Mouse (Mus musculus) lung, embryonic 14.5 days (tissue): ENCODE results near the gene Clasp2. TPM values are rescaled to one million over a fixed set of nuclear protein-coding genes. Genes with fewer than 3 reads are reported as not detected.

Source experiments
- ATAC-seq: fragments of 200-750 bp; cut with Nextera tagmentation; 2 replicates; pipeline ENCODE4 v1.8.0; 2017; ENCODE audit warnings: mild to moderate bottlenecking, moderate TSS enrichment, moderate library complexity; ENCODE audit not compliant: insufficient read depth
- DNase-seq: peaks from one replicate; pipeline ENCODE4 v3.0.0-alpha.2; 2015
- H3K27ac ChIP-seq: fragments of 300-500 bp; sonication (generic); 2 replicates; pipeline ENCODE4 v1.5.1; 2014; ENCODE audit warnings: low read depth, mild to moderate bottlenecking, moderate library complexity
- H3K27me3 ChIP-seq: fragments of 300-500 bp; sonication (generic); 2 replicates; pipeline ENCODE4 v1.6.1; 2014; ENCODE audit warnings: low read length, control low read depth; ENCODE audit not compliant: insufficient read depth
- H3K36me3 ChIP-seq: fragments of 300-500 bp; sonication (generic); 2 replicates; pipeline ENCODE4 v1.6.1; 2014; ENCODE audit warnings: control low read depth; ENCODE audit not compliant: insufficient read depth
- H3K4me1 ChIP-seq: fragments of 300-500 bp; sonication (generic); 2 replicates; pipeline ENCODE4 v1.6.1; 2014; ENCODE audit warnings: antibody characterized with exemption, control low read depth; ENCODE audit not compliant: insufficient read depth
- H3K4me2 ChIP-seq: fragments of 300-500 bp; sonication (generic); 2 replicates; pipeline ENCODE4 v1.6.1; 2014; ENCODE audit warnings: mild to moderate bottlenecking
- H3K4me3 ChIP-seq: fragments of 300-500 bp; sonication (generic); 2 replicates; pipeline ENCODE4 v1.5.1; 2014; ENCODE audit warnings: low read depth, low read length
- H3K9ac ChIP-seq: fragments of 300-500 bp; sonication (generic); 2 replicates; pipeline ENCODE4 v1.6.1; 2014
- H3K9me3 ChIP-seq: fragments of 300-500 bp; sonication (generic); 2 replicates; pipeline ENCODE4 v1.6.1; 2016; ENCODE audit warnings: low read depth, low read length, control low read depth
- CTCF ChIP-seq: IDR thresholded peaks from 2 replicates; pipeline ENCODE4 v1.5.1; 2016; ENCODE audit warnings: antibody characterized with exemption, low read depth
- WGBS: fragments of 180-500 bp; shearing (Covaris S2); extraction: QIAGEN DNeasy Blood & Tissue Kit; methylation state at CpG from one replicate; pipeline ENCODE4 v1.1.7; 2014; 5-methylcytosine and 5-hydroxymethylcytosine counted together
- polyA plus RNA-seq: library from polyadenylated mRNA; unstranded; fragments of >200 nt; fragmentation: Nextera tagmentation; extraction: Ambion mirVana; gene quantifications from 2 replicates; pipeline ENCODE4 v1.2.1, GENCODE M21; 2014

Gene Clasp2
- polyA plus RNA-seq, 1 experiment from 2014 or later, result 34.2 TPM

- no peak for ATAC-seq
- peaks cover 15% of the 10 kb centered on the region; the same call in 1 of the 2 replicates for H3K36me3 ChIP-seq
- no peak overlapping the region for H3K27ac ChIP-seq
- no peaks in the 10 kb centered on the region for H3K9me3 ChIP-seq
- no peak overlapping the region for H3K4me3 ChIP-seq
- H3K27me3 ChIP-seq, result no peaks in the 10 kb centered on the region
- no peak overlapping the region for H3K9ac ChIP-seq
- H3K4me2 ChIP-seq, result no peak overlapping the region
- no peak for TF ChIP-seq CTCF
- no peaks in the 10 kb centered on the region for H3K4me1 ChIP-seq
- WGBS, result 89% methylated on average over 4 of the region's 4 CpGs
- no peak for DNase-seq
These were observed 102.8 kb downstream of the Clasp2 start for GRCm38 (mm10) chr9:113844029-113844428.

DNA sequence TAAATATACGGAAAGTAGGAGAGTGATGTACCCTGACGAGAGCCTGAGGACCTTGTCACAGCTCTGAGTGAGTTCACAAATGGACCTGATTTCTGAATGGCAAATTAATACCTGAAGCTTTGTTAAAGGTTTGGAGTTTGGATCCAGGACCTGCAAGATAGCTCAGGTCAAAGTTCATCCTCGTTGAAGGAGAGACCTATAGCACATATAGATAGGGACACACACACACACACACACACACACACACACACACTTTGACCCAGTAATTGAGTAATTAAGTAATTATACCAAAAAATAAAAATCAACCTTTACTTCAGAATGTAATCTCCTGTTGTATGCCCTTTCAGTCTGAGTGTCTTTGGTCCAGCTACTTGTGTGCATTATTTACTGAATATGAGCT, 114.2 kb downstream of the Clasp2 start:
- Histone ChIP-seq H3K27me3 (no peaks in the 10 kb centered on the region), H3K9me3 (no peaks in the 10 kb centered on the region), H3K27ac (no peak overlapping the region), H3K9ac (no peak overlapping the region), H3K4me3 (no peak overlapping the region), H3K4me1 (no peaks in the 10 kb centered on the region), H3K4me2 (no peak overlapping the region), H3K36me3 (peaks cover 32% of the 10 kb centered on the region)
- TF ChIP-seq CTCF, result no peak
- DNase-seq (no peak), ATAC-seq (no peak)
- 78% methylated on average over 3 of the region's 3 CpGs for WGBS

DNA sequence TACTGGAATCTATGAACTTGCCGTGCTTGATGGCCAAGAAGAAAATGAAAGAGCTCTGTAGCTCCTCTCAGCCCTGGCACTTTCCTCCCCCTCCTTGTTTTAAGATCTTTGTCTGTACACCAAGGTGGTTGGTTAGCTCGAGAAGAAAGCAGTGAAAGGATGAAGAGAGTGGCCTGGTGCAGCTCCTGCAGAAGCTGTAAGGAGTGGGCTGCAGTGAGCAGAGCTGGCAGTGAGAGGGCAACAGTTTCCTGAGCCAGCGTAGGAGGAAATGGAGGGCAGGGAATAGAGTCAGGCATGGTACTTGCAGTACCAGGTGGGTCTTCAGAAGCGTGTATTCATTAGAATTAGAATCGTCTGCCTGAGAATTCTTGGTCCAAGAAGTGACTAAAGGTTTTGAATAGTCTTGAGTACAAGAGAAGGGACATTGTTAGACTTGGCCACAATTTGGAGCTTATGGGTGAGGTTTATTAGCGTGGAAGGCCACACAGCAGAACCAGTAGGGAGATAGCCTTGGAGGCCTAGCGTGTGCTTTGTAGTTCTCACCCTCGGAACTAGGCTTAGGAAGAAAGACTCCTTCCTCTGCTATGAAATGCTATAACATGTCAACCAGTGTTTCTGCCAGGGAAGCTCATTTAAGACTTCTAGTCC, 116.1 kb downstream of the Clasp2 start:
- H3K4me3 ChIP-seq, result no peak overlapping the region
- DNase-seq, result no peak
- H3K4me1 ChIP-seq, result no peaks in the 10 kb centered on the region
- H3K4me2 ChIP-seq, result no peak overlapping the region
- H3K9me3 ChIP-seq, result no peaks in the 10 kb centered on the region
- no peak for TF ChIP-seq CTCF
- peaks cover 22% of the 10 kb centered on the region for H3K36me3 ChIP-seq
- no peak overlapping the region for H3K9ac ChIP-seq
- no peak overlapping the region for H3K27ac ChIP-seq
- 80% methylated on average over 8 of the region's 8 CpGs for WGBS
- no peaks in the 10 kb centered on the region for H3K27me3 ChIP-seq
- no peak for ATAC-seq

- Histone ChIP-seq H3K4me1 (no peaks in the 10 kb centered on the region), H3K27ac (no peak overlapping the region), H3K36me3 (peaks cover 16% of the 10 kb centered on the region), H3K9me3 (no peaks in the 10 kb centered on the region), H3K27me3 (no peaks in the 10 kb centered on the region), H3K9ac (no peak overlapping the region), H3K4me3 (no peak overlapping the region), H3K4me2 (no peak overlapping the region)
- no peak for DNase-seq
- WGBS, result 76% methylated on average over 5 of the region's 5 CpGs
- TF ChIP-seq CTCF, result no peak
- ATAC-seq, result no peak
These were observed 116.7 kb downstream of the Clasp2 start for GRCm38 (mm10) chr9:113857929-113858440.

DNA sequence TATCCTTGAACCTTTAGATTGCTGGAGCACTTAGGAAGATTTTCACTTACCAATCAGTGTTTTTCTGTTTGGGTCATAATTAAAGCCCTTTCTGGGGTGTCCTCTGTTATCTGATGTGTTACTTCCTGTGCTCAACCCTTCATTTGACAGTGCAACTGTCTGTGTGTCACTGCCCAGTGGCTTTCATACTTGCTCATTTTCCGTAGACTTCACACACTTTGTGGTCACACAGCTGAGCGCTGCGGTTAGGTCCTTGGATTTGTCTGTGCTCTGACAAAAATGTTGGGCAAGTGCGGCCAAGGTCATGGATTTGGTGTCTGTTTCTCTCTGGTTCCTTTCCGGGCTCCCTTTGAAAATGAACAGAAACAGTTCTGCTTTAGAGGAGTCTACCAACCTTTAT, 118.1 kb downstream of the Clasp2 start:
- DNase-seq (peak; percentile 2), ATAC-seq (no peak)
- Histone ChIP-seq H3K4me2 (no peak overlapping the region), H3K9ac (no peak overlapping the region), H3K36me3 (peaks cover 9% of the 10 kb centered on the region), H3K4me1 (no peaks in the 10 kb centered on the region), H3K27me3 (no peaks in the 10 kb centered on the region), H3K27ac (no peak overlapping the region), H3K4me3 (no peak overlapping the region), H3K9me3 (no peaks in the 10 kb centered on the region)
- TF ChIP-seq CTCF, result no peak
- 70% methylated on average over 5 of the region's 5 CpGs for WGBS

- peaks cover 10% of the 10 kb centered on the region; the same call in 1 of the 2 replicates for H3K36me3 ChIP-seq
- no peak overlapping the region for H3K9ac ChIP-seq
- no peaks in the 10 kb centered on the region for H3K4me1 ChIP-seq
- WGBS, result 86% methylated on average over 5 of the region's 5 CpGs
- H3K4me2 ChIP-seq, result no peak overlapping the region
- DNase-seq (no peak), ATAC-seq (no peak)
- H3K9me3 ChIP-seq, result no peaks in the 10 kb centered on the region
- H3K27ac ChIP-seq, result no peak overlapping the region
- H3K4me3 ChIP-seq, result no peak overlapping the region
- no peaks in the 10 kb centered on the region for H3K27me3 ChIP-seq
- no peak for TF ChIP-seq CTCF
These were observed 122.2 kb downstream of the Clasp2 start for GRCm38 (mm10) chr9:113863370-113863999.

GRCm38 (mm10) chr9:113867951-113868350, 126.7 kb downstream of the Clasp2 start:
- ATAC-seq (no peak), DNase-seq (no peak)
- H3K9ac ChIP-seq, result no peak overlapping the region
- no peaks in the 10 kb centered on the region for H3K4me1 ChIP-seq
- no peaks in the 10 kb centered on the region for H3K9me3 ChIP-seq
- H3K4me2 ChIP-seq, result no peak overlapping the region
- no peak for TF ChIP-seq CTCF
- WGBS, result 80% methylated on average over 5 of the region's 5 CpGs
- H3K27ac ChIP-seq, result no peak overlapping the region
- H3K4me3 ChIP-seq, result no peak overlapping the region
- H3K27me3 ChIP-seq, result no peaks in the 10 kb centered on the region
- peaks cover 40% of the 10 kb centered on the region for H3K36me3 ChIP-seq
